Mouse (Mus musculus) right cerebral cortex, postnatal 10 days (tissue): ENCODE data around the gene Cald1.

ENCODE experiments used
- DNase-seq, 2 experiments: peaks; one replicate each; pipeline ENCODE4 v3.0.0; 2021; ENCODE audit warnings: low spot score in 2 of 2

Gene Cald1

GRCm38 (mm10) chr6:34613122-34613521, 14.8 kb downstream of the Cald1 start:
- DNase-seq: no peak

DNA sequence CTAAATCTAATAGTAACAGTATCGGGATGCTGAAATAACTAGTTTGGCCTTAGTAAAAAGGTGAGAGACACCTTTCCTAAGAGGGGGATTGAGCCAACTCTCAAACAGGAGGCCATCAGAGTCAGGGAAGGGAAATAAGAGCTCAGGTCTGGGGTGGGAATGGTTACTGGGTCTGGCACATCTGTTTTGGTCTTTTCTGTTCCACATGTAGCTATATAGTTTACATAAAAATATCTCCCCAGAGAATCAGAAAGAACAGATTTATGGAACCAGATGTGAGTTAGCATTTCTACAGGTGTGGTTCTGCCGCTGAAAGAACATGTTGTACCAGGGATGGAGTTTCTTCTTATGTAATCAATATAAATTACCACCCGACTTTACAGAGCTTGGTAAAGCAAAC, 17.1 kb downstream of the Cald1 start:
- DNase-seq: no peak

GRCm38 (mm10) chr6:34619494-34619893, 21.2 kb downstream of the Cald1 start:
- no peak for DNase-seq

- DNase-seq: no peak
Observed at GRCm38 (mm10) chr6:34620242-34620641, 21.9 kb downstream of the Cald1 start.

GRCm38 (mm10) chr6:34622865-34623264, 24.6 kb downstream of the Cald1 start:
- no peak for DNase-seq

- no peak for DNase-seq
Observed at GRCm38 (mm10) chr6:34623290-34623689, 25.0 kb downstream of the Cald1 start.

DNA sequence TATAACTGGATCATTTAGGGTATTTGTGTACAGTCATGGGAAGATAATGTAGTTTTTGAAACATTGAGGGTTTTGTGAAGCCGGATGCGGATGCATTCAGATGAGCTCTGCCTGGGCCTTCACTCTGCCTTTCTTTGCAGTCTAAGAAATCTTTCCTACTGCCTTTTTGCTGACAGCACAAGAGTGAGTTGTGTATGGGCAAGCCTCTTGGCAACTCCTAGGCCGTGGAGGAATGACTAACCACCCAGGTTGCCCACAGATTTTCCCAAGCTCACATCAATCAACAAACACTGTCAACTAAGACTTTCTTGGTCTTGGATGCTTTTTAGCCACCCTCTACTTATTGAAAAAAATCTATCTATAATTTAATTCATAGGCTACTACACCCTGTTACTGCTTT, 26.2 kb downstream of the Cald1 start:
- DNase-seq: no peak

- DNase-seq: no peak
Observed at GRCm38 (mm10) chr6:34626586-34627245, 28.4 kb downstream of the Cald1 start.

DNA sequence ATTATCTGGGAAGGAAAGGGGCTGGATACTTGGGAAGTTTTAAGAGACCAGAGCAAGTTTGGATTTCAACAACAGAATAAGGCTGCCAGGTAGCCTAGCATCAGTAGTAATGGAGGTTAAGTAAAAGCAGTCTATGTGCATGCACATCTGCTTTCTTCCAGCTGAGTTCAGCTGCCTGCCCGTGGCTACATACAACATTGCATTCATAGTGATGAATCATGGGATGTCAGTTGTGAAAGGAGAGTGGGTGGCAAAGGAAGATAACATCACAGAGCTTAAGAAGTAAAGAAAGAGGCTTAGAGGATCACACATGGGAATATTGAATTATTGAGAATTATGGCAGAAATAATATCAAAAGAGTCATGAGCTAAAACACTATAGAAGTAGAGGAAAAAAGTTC, 29.8 kb downstream of the Cald1 start:
- no peak for DNase-seq

GRCm38 (mm10) chr6:34633776-34634175, 35.5 kb downstream of the Cald1 start:
- DNase-seq: no peak

DNA sequence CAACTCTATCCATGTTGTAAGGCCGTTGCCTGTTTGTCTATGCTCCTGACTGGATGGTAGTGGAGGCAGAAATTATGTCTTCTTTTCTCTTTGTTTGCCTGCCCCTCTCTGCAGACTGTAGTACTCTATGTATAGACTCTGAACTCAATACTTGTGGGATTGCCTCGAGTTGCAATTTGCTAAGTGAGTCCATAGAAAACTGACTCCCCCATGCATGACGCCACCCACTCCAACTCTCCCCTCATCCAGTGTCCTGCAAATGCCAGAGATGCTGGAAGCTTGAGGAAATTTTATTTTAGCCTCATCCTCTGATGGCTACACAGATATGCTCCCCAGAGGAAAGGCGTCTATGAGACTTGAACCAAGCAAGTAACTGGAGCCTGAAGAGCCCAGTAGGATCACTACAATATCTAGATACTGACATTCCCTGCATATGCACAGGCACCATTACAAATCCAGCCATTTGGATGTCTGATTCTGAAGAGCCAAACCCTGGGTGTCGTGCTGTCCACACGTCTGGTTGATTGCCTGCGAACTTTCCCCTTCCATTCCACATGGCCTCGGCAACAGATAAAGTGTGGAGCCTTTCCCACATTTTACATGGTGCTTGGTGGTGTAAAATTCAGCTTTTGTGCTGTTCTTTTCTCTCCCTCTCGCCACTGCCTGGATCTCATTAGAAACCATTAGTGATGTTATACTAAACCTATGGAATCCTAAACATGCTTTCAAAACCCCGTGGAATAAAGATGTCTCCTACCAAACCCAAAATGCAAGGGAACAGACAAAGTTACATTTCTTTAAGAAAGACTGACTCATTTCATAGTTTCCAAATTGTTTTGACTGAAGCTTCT, 39.5 kb downstream of the Cald1 start:
- DNase-seq: no peak

- no peak for DNase-seq
Observed at GRCm38 (mm10) chr6:34638667-34639066, 40.4 kb downstream of the Cald1 start.

DNA sequence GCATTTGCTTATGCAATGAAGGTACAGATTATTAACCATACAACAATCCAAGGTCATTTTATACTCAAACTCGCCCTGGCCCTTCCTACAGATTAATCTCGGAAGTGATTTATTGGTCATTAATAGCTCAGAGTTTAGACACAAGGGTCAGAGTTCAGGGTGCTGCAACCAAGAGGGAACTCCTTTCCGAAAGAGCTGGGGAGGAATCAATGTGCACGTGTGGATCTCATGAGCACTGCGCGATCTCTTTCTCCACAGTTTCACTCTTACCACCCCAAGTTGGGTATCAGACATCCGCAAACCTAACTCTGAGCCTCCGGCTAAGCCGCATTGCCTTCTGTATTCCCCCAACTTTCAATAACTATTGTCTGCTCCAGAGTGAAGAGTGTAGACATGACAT, 41.9 kb downstream of the Cald1 start:
- DNase-seq: no peak

DNA sequence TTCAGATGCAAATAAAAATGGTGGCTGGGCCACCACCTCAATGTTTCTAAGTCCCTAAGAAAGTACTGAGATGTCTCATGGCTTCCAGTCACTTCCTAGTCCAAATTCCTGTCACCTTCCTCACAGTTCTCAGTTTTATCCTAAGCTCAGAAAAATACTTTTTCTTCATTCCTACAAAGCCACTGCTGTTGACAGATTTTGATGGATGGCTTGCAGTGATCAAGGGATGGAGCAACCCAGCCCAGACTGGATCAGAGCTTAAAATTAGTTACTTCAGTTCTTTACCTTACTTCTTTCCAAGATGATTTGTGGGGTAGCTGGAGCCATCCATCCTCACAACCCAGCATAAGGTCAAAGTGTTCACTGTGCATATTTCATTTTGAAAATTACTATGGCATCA, 42.8 kb downstream of the Cald1 start:
- DNase-seq: no peak

- no peak for DNase-seq
Observed at GRCm38 (mm10) chr6:34642075-34642547, 43.8 kb downstream of the Cald1 start.

DNA sequence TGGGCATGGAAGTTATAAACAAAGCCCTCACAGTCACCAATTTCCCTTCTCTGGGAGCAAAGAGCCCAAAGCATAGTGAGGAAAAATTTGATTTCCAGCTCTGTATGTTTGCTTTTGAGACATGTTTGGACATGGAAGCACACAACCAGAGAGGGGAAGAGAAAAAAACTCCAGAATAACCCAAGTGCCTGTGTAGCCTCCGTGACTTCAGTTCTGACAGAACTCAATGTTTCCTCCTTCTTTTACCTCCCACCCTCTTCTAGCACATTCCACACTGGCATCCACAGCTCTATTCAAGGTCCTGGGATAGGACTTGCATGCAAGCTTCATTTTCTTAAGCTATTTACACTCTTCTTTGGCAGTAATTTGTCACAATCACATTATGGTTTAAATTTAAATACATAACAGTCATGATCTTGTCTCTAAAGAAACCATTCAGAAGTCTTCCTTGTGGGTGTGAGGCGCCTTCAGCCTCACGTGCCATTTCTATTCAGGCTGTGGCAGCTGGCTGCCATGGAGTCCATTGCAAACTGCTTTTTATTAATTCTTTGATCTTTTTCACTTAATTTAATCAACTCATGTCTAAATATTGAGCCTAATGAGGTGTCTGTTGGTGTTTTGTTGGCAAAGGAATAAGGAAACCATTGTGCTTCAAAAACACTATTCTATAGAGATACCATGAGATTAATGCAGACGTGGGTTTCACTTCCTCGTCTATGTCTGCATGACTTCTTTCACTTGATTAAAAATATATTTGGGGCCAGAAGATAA, 49.9 kb downstream of the Cald1 start:
- no peak for DNase-seq

DNA sequence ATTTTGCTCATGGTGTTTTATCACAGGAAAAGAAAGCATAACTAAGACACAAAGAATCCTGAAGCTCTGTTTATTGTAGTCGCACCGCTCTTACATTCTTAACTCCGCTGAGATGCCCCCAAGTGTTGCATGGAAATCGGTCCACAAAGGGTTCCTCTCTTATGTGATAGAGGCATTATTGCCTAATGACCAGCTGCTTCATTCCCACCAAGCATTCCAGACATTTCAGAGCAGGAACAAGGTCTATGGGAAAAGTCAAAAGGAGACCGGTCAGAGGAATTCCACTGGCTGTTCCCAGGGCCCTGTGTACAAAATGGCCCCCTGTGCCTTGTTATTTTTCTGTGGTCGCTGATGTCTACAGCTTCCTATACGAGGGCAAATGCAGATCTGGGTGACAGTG, 53.0 kb downstream of the Cald1 start:
- DNase-seq: no peak

- DNase-seq: no peak
Observed at GRCm38 (mm10) chr6:34655719-34656118, 57.4 kb downstream of the Cald1 start.

GRCm38 (mm10) chr6:34658791-34659190, 60.5 kb downstream of the Cald1 start:
- no peak for DNase-seq

DNA sequence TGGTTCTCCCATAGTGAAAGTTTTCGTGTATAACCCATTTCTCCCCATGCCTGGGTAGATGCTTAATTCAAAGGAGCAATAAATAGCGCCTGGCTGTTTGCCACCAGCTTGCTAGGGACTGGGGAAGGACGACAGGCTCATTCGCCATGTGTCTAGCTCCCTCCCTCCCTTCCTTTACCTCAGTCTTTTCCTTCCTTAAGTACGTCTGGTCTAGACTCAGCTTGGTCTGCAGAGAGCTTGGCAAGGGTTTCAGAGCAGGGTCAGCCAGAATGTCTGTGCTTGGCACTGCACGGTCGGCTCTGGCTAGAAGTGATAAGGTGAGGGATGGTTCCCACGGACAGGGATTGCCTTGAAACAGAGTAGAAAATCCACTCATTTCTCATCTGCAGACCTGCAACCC, 62.4 kb downstream of the Cald1 start:
- peak in 1 of 2 experiments; percentile 31 for DNase-seq

- DNase-seq: no peak
Observed at GRCm38 (mm10) chr6:34662626-34663025, 64.3 kb downstream of the Cald1 start.

DNA sequence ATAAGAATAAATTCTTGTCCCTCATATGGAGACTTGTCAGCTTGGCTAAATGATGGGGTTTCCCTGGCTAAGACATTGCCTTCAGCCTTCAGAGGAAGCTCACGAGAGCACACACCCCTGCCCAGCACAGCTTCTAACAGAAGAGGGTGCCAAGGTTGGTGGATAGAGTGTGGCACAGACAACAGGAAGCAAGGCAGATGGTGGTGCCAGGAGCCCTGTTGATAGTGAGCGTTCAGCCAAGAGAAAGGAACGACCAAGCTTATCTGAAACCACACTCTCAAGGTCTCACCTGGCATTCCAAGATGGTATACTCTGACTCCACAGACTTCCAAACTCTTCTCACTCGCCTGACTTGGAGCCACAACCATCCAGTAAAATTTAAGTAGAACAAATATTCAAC, 66.0 kb downstream of the Cald1 start:
- no peak for DNase-seq
